Mouse (Mus musculus) CD4-positive naive resting alpha-beta T cell, adult 57 days (primary cell): ENCODE measurements around the gene Olfr470. TPM values are rescaled to one million over a fixed set of nuclear protein-coding genes. Genes with fewer than 3 reads are reported as not detected.

Experiments
- total RNA-seq: library from RNA; stranded (reverse); gene quantifications from one replicate; pipeline ENCODE4 v1.2.4, GENCODE M21; 2023

Olfr470 gene
- not detected for total RNA-seq

GRCm38 (mm10) chr7:107847390-107847789 is at the start of gene Olfr470:
Olfr470 (minus strand) TSS chr7:107847490.

GRCm38 (mm10) chr7:107825441-107825840 is 21.8 kb downstream of the Olfr470 start, which contains the start of gene Olfr469:
Olfr469 (minus strand) TSS chr7:107825541.

GRCm38 (mm10) chr7:107811963-107812362 is 35.3 kb downstream of the Olfr470 start, which contains the start of gene Olfr467:
Olfr467 (plus strand) TSS chr7:107812263.

GRCm38 (mm10) chr7:107801108-107801507 is 46.2 kb downstream of the Olfr470 start, which contains the start of gene Ovch2:
Ovch2 (minus strand) TSS chr7:107801208.

Other genes with a start within 250 kb of the Olfr470 start
- not detected for gene 5330417H12Rik, start 222.3 kb downstream of the Olfr470 start, total RNA-seq
- gene Cyb5r2, start 89.5 kb downstream of the Olfr470 start, total RNA-seq, result not detected
- gene Ovch2, start 46.3 kb downstream of the Olfr470 start, total RNA-seq, result not detected
- gene Olfr467, start 35.2 kb downstream of the Olfr470 start, total RNA-seq, result not detected
- not detected for gene Olfr469, start 21.9 kb downstream of the Olfr470 start, total RNA-seq
- gene Olfr472, start 50.4 kb upstream of the Olfr470 start, total RNA-seq, result 0.12 TPM
- not detected for gene Olfr473, start 83.0 kb upstream of the Olfr470 start, total RNA-seq
- not detected for gene Olfr474, start 107.2 kb upstream of the Olfr470 start, total RNA-seq
- gene Olfr476, start 117.3 kb upstream of the Olfr470 start, total RNA-seq, result not detected
- not detected for gene Olfr477, start 139.2 kb upstream of the Olfr470 start, total RNA-seq
- gene Olfr478, start 186.5 kb upstream of the Olfr470 start, total RNA-seq, result not detected
- not detected for gene Olfr479, start 203.2 kb upstream of the Olfr470 start, total RNA-seq
- gene Olfr480, start 219.9 kb upstream of the Olfr470 start, total RNA-seq, result not detected
- gene Olfr481, start 232.4 kb upstream of the Olfr470 start, total RNA-seq, result not detected